Mouse (Mus musculus) bone marrow macrophage, adult 2 months (primary cell): ENCODE data around the gene Lgsn.

Experiments used
- CTCF ChIP-seq: IDR thresholded peaks from 2 replicates; pipeline ENCODE4 v1.5.1; 2012; ENCODE audit warnings: low read depth, mild to moderate bottlenecking, low read length, moderate library complexity
- POLR2A ChIP-seq: IDR thresholded peaks from 2 replicates; pipeline ENCODE4 v1.6.1; 2012; ENCODE audit warnings: mild to moderate bottlenecking, low read depth, low read length, borderline replicate concordance

DNA sequence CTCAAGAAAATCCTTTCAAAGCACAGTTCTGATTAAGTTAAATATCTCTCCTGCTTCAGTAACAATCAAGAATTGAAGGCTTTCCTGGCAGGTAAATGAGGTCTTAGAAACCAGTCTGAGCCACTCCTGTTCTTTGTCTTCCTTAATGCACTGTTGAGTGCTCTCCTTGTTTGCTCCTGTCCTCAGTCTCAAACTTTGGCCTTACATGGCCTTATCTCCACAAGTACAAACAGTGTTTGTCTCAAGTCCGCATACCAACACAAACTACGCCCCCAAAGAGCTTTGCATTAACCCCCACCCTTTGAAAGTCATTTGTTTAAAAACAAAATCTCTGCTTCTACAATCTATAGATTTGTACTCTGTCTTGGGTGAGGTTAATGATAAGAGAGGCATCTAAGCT, 20.0 kb upstream of the Lgsn start:
- TF ChIP-seq CTCF (no peak), POLR2A (no peak)
